Mouse (Mus musculus) spleen, adult 2 months (tissue): ENCODE results near the gene Sf3b2. TPM values are rescaled to one million over a fixed set of nuclear protein-coding genes. Genes with fewer than 3 reads are reported as not detected.

ENCODE experiments used
- DNase-seq, 2 experiments: peaks; one replicate each; pipeline versions ENCODE4 v3.0.0 to v3.0.0-alpha.2; 2012 to 2021; ENCODE audit warnings: low spot score in 2 of 2, low read depth in 1 of 2
- H3K27ac ChIP-seq: fragments of 200-500 bp; 2 replicates; pipeline ENCODE4 v1.5.1; 2012; ENCODE audit warnings: low read length, inconsistent platforms; ENCODE audit not compliant: insufficient read depth
- H3K27me3 ChIP-seq: fragments of 200-500 bp; 2 replicates; pipeline ENCODE4 v1.6.1; 2012; ENCODE audit warnings: mild to moderate bottlenecking, moderate library complexity, low read length, inconsistent platforms; ENCODE audit not compliant: control insufficient read depth, insufficient read depth
- H3K36me3 ChIP-seq: fragments of 200-500 bp; 2 replicates; pipeline ENCODE4 v1.6.1; 2012; ENCODE audit warnings: mild to moderate bottlenecking, low read length, inconsistent platforms; ENCODE audit not compliant: control insufficient read depth, insufficient read depth
- H3K4me1 ChIP-seq: fragments of 200-500 bp; 2 replicates; pipeline ENCODE4 v1.6.1; 2011; ENCODE audit warnings: inconsistent platforms; ENCODE audit not compliant: control insufficient read depth, insufficient read depth, insufficient read length
- H3K4me3 ChIP-seq: fragments of 200-500 bp; 2 replicates; pipeline ENCODE4 v1.5.1; 2011; ENCODE audit warnings: mild to moderate bottlenecking, inconsistent platforms; ENCODE audit not compliant: insufficient read depth, insufficient read length; ENCODE audit errors: extremely low read depth
- CTCF ChIP-seq: fragments of 200-500 bp; IDR thresholded peaks from 2 replicates; pipeline ENCODE4 v1.5.1; 2011; ENCODE audit warnings: mild to moderate bottlenecking, inconsistent platforms; ENCODE audit not compliant: insufficient read depth, insufficient read length, insufficient replicate concordance; ENCODE audit errors: extremely low read depth
- POLR2A ChIP-seq: fragments of 200-500 bp; IDR thresholded peaks from 2 replicates; pipeline ENCODE4 v1.6.1; 2011; ENCODE audit warnings: low read depth, low read length, inconsistent platforms
- WGBS: fragments of 180-500 bp; shearing (Covaris S2); methylation state at CpG from one replicate; pipeline ENCODE4 v1.1.7; 2018; 5-methylcytosine and 5-hydroxymethylcytosine counted together
- polyA plus RNA-seq: library from polyadenylated mRNA; depleted of rRNA; stranded (reverse); fragments of >200 nt; gene quantifications from 2 replicates; pipeline ENCODE4 v1.2.3, GENCODE M21; 2012

Sf3b2 gene
- polyA plus RNA-seq, 1 experiment, result 117 TPM

DNA sequence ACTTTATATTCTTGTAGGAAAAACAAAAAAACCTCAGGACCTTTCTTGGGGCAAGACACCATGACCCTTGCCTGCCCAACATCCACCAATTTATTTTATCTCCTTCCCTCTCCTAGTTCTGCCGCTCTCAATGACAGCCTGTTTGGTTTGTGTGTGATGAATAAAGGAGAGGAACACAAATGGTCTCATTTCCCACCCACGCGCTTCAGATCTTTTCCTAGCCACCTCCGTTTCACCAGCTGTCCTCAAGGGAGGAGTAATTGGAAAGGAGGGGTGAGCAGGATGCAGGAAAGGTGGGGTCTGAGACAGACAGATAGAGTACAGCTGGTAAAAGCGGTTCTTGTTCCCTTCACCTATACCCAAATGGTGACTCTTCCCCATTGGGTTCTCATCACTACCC is 1.4 kb upstream of the Sf3b2 start:
- H3K36me3 ChIP-seq, result peaks cover 10% of the 10 kb centered on the region
- no peak overlapping the region for H3K4me3 ChIP-seq
- peaks cover 4% of the 10 kb centered on the region; the same call in 1 of the 2 replicates for H3K4me1 ChIP-seq
- 73% methylated on average over 5 of the region's 5 CpGs for WGBS
- no peak overlapping the region for H3K27ac ChIP-seq
- DNase-seq, result no peak
- no peaks in the 10 kb centered on the region for H3K27me3 ChIP-seq
- TF ChIP-seq CTCF (no peak), POLR2A (no peak)

- Histone ChIP-seq H3K4me3 (peak overlapping the region; percentile 54), H3K36me3 (peaks cover 13% of the 10 kb centered on the region), H3K4me1 (peaks cover 4% of the 10 kb centered on the region; the same call in 1 of the 2 replicates), H3K27me3 (no peaks in the 10 kb centered on the region), H3K27ac (peak overlapping the region; percentile 73)
- no peak for TF ChIP-seq POLR2A
- TF ChIP-seq CTCF, result no peak
- 2% methylated on average over 13 of the region's 13 CpGs for WGBS
- peak in 1 of 2 experiments; percentile 22 for DNase-seq
Measured at GRCm38 (mm10) chr19:5295736-5296075, 451 bp upstream of the Sf3b2 start.

DNA sequence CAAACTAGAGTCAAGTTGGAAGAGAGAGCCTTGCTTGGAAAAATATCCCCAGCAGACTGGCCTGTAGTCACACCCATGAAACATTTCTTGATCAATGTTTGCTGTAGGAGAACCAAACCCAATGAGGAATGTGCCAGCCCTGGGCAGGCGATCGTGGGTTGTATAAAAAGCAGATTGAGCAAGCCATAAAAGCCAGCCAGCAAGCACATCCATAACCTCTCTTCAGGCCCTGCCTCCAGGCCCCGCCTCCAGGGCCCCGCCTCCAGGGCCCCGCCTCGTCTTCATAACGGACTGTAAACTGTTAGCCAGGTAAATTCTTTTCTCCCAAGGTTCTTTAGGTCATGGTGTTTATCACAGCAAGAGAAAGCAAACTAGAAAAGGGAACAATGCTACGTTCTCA is 16.9 kb downstream of the Sf3b2 start:
- Histone ChIP-seq H3K36me3 (peaks cover 34% of the 10 kb centered on the region), H3K27me3 (no peaks in the 10 kb centered on the region), H3K4me1 (peaks cover 10% of the 10 kb centered on the region; the same call in 1 of the 2 replicates), H3K4me3 (no peak overlapping the region), H3K27ac (no peak overlapping the region)
- 81% methylated on average over 8 of the region's 8 CpGs for WGBS
- no peak for DNase-seq
- TF ChIP-seq CTCF, result no peak
- TF ChIP-seq POLR2A, result no peak

- TF ChIP-seq POLR2A (no peak), CTCF (no peak)
- Histone ChIP-seq H3K36me3 (peaks cover 31% of the 10 kb centered on the region), H3K27me3 (no peaks in the 10 kb centered on the region), H3K4me1 (peaks cover 15% of the 10 kb centered on the region; the same call in 1 of the 2 replicates), H3K4me3 (no peak overlapping the region), H3K27ac (no peak overlapping the region)
- 89% methylated on average over 3 of the region's 3 CpGs for WGBS
- no peak for DNase-seq
Measured at GRCm38 (mm10) chr19:5277140-5277539, 18.1 kb downstream of the Sf3b2 start.

DNA sequence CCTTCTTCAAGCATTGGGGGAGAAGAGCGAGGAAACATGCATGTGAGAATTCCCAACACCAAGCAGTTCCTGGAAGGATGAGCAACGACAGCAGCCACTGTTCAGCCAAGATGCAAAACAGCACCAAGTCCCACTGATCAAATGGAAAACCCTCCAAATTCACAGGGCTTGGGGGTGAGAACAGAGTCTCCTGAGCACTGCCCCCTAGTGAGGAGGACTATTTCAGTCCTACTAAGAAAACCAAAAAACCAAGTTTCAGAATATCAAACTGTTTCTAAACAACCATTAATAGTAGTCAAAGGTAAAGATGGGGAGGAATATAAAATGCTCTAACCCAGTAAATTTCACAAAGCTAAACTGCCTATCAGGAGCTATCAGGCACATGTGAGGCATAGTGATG is 18.7 kb downstream of the Sf3b2 start:
- no peak for TF ChIP-seq POLR2A
- TF ChIP-seq CTCF, result no peak; the same call in 1 of the 2 replicates
- peaks cover 31% of the 10 kb centered on the region for H3K36me3 ChIP-seq
- H3K4me3 ChIP-seq, result no peak overlapping the region
- WGBS, result 91% methylated on average over 2 of the region's 2 CpGs
- H3K4me1 ChIP-seq, result peaks cover 18% of the 10 kb centered on the region; the same call in 1 of the 2 replicates
- DNase-seq, result no peak
- no peaks in the 10 kb centered on the region for H3K27me3 ChIP-seq
- no peak overlapping the region for H3K27ac ChIP-seq

DNA sequence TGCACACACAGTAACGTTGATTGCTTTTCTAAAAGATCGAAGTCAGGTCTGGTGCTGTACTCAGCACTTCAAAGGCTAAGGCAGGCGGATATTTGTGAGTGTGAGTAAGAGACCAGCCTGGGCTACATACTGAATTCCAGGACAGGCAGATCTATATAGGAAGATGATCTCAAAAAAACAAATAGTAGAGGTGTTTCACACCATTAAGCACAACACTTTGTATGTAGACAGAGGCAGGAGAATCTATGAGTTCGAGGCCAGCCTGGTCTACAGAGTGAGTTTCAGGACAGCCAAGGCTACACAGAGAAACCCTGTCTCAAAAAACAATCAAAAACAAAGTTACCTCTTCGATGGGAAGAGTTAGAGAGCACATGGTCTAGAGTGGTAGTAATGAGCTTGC is 19.5 kb downstream of the Sf3b2 start:
- 90% methylated on average over 5 of the region's 5 CpGs for WGBS
- H3K27me3 ChIP-seq, result no peaks in the 10 kb centered on the region
- no peak overlapping the region for H3K27ac ChIP-seq
- TF ChIP-seq CTCF, result no peak
- TF ChIP-seq POLR2A, result no peak
- peaks cover 18% of the 10 kb centered on the region; the same call in 1 of the 2 replicates for H3K4me1 ChIP-seq
- DNase-seq, result no peak
- H3K4me3 ChIP-seq, result no peak overlapping the region
- H3K36me3 ChIP-seq, result peaks cover 28% of the 10 kb centered on the region

- 69% methylated on average over 13 of the region's 13 CpGs for WGBS
- TF ChIP-seq CTCF (no peak), POLR2A (no peak)
- H3K4me1 ChIP-seq, result peaks cover 18% of the 10 kb centered on the region; the same call in 1 of the 2 replicates
- H3K4me3 ChIP-seq, result no peak overlapping the region
- H3K27me3 ChIP-seq, result no peaks in the 10 kb centered on the region
- DNase-seq, result no peak
- peaks cover 24% of the 10 kb centered on the region for H3K36me3 ChIP-seq
- peak overlapping the region; percentile 56 for H3K27ac ChIP-seq
Measured at GRCm38 (mm10) chr19:5274641-5275040, 20.6 kb downstream of the Sf3b2 start.
